Mouse (Mus musculus): ENCODE results near the gene Glt1d1. TPM values are rescaled to one million over a fixed set of nuclear protein-coding genes. Genes with fewer than 3 reads are reported as not detected.

The Glt1d1 gene
- polyA plus RNA-seq, 1 experiment: 20.5 TPM

GRCm38 (mm10) chr5:127609191-127609714 lies 22.8 kb upstream of the Glt1d1 start:
- Histone ChIP-seq H3K4me1 (ENCODE audit: control insufficient read depth, insufficient read depth, low read length) (peaks cover 18% of the 10 kb centered on the region), H3K27ac (ENCODE audit: insufficient read depth, low read length) (peak overlapping the region; percentile 74; the same call in 1 of the 2 replicates), H3K4me3 (ENCODE audit: insufficient read depth, low read length) (no peak overlapping the region)
- TF ChIP-seq CTCF (IDR thresholded peaks at IDR 0.05; ENCODE audit: extremely low read depth, insufficient read depth, low read length): no peak

- no peak overlapping the region for H3K4me3 ChIP-seq (ENCODE audit: insufficient read depth, low read length)
- TF ChIP-seq CTCF (IDR thresholded peaks at IDR 0.05; ENCODE audit: extremely low read depth, insufficient read depth, low read length): no peak
- TF ChIP-seq POLR2A (IDR thresholded peaks at IDR 0.05; ENCODE audit: extremely low read depth, insufficient read depth, low read length): no peak
- peak overlapping the region; percentile 96 for H3K27ac ChIP-seq (ENCODE audit: insufficient read depth, low read length)
- H3K4me1 ChIP-seq (ENCODE audit: control insufficient read depth, insufficient read depth, low read length): peaks cover 23% of the 10 kb centered on the region
These were observed 21.1 kb upstream of the Glt1d1 start for GRCm38 (mm10) chr5:127610787-127611509.

GRCm38 (mm10) chr5:127611881-127612280 lies 20.2 kb upstream of the Glt1d1 start:
- Histone ChIP-seq H3K4me1 (ENCODE audit: control insufficient read depth, insufficient read depth, low read length) (peaks cover 25% of the 10 kb centered on the region), H3K27ac (ENCODE audit: insufficient read depth, low read length) (peak overlapping the region; percentile 83), H3K4me3 (ENCODE audit: insufficient read depth, low read length) (no peak overlapping the region)
- TF ChIP-seq POLR2A (IDR thresholded peaks at IDR 0.05; ENCODE audit: extremely low read depth, insufficient read depth, low read length) (no peak), CTCF (IDR thresholded peaks at IDR 0.05; ENCODE audit: extremely low read depth, insufficient read depth, low read length) (no peak)

- TF ChIP-seq POLR2A (IDR thresholded peaks at IDR 0.05; ENCODE audit: extremely low read depth, insufficient read depth, low read length) (no peak), CTCF (IDR thresholded peaks at IDR 0.05; ENCODE audit: extremely low read depth, insufficient read depth, low read length) (no peak)
- H3K4me3 ChIP-seq (ENCODE audit: insufficient read depth, low read length): no peak overlapping the region
- peaks cover 25% of the 10 kb centered on the region for H3K4me1 ChIP-seq (ENCODE audit: control insufficient read depth, insufficient read depth, low read length)
- H3K27ac ChIP-seq (ENCODE audit: insufficient read depth, low read length): peak overlapping the region; percentile 70; the same call in 1 of the 2 replicates
These were observed 19.7 kb upstream of the Glt1d1 start for GRCm38 (mm10) chr5:127612397-127612796.

GRCm38 (mm10) chr5:127615459-127615858 lies 16.6 kb upstream of the Glt1d1 start:
- H3K27ac ChIP-seq (ENCODE audit: insufficient read depth, low read length): peak overlapping the region; percentile 69
- TF ChIP-seq CTCF (IDR thresholded peaks at IDR 0.05; ENCODE audit: extremely low read depth, insufficient read depth, low read length) (no peak), POLR2A (IDR thresholded peaks at IDR 0.05; ENCODE audit: extremely low read depth, insufficient read depth, low read length) (no peak)
- peaks cover 21% of the 10 kb centered on the region for H3K4me1 ChIP-seq (ENCODE audit: control insufficient read depth, insufficient read depth, low read length)

GRCm38 (mm10) chr5:127616151-127616550 lies 15.9 kb upstream of the Glt1d1 start:
- Histone ChIP-seq H3K4me3 (ENCODE audit: insufficient read depth, low read length) (peak overlapping the region; percentile 76), H3K27ac (ENCODE audit: insufficient read depth, low read length) (peak overlapping the region; percentile 69), H3K4me1 (ENCODE audit: control insufficient read depth, insufficient read depth, low read length) (peaks cover 17% of the 10 kb centered on the region)
- TF ChIP-seq POLR2A (IDR thresholded peaks at IDR 0.05; ENCODE audit: extremely low read depth, insufficient read depth, low read length): no peak
- no peak for TF ChIP-seq CTCF (IDR thresholded peaks at IDR 0.05; ENCODE audit: extremely low read depth, insufficient read depth, low read length)

More at GRCm38 (mm10) chr5:127615459-127615858, 16.6 kb upstream of the Glt1d1 start:
- H3K4me3 ChIP-seq (ENCODE audit: insufficient read depth, low read length): peak overlapping the region; percentile 76

GRCm38 (mm10) chr5:127616884-127617635 lies 15.0 kb upstream of the Glt1d1 start:
- H3K4me3 ChIP-seq (ENCODE audit: insufficient read depth, low read length): peak overlapping the region; percentile 76
- peak overlapping the region; percentile 98 for H3K27ac ChIP-seq (ENCODE audit: insufficient read depth, low read length)
- peaks cover 14% of the 10 kb centered on the region for H3K4me1 ChIP-seq (ENCODE audit: control insufficient read depth, insufficient read depth, low read length)
- TF ChIP-seq POLR2A (IDR thresholded peaks at IDR 0.05; ENCODE audit: extremely low read depth, insufficient read depth, low read length): peak; percentile 84
- TF ChIP-seq CTCF (IDR thresholded peaks at IDR 0.05; ENCODE audit: extremely low read depth, insufficient read depth, low read length): no peak

GRCm38 (mm10) chr5:127618834-127619233 lies 13.2 kb upstream of the Glt1d1 start:
- H3K27ac ChIP-seq (ENCODE audit: insufficient read depth, low read length): no peak overlapping the region
- H3K4me3 ChIP-seq (ENCODE audit: insufficient read depth, low read length): no peak overlapping the region
- H3K4me1 ChIP-seq (ENCODE audit: control insufficient read depth, insufficient read depth, low read length): peaks cover 7% of the 10 kb centered on the region
- TF ChIP-seq CTCF (IDR thresholded peaks at IDR 0.05; ENCODE audit: extremely low read depth, insufficient read depth, low read length) (no peak), POLR2A (IDR thresholded peaks at IDR 0.05; ENCODE audit: extremely low read depth, insufficient read depth, low read length) (no peak)

- TF ChIP-seq POLR2A (IDR thresholded peaks at IDR 0.05; ENCODE audit: extremely low read depth, insufficient read depth, low read length) (no peak), CTCF (IDR thresholded peaks at IDR 0.05; ENCODE audit: extremely low read depth, insufficient read depth, low read length) (no peak)
These were observed 11.7 kb upstream of the Glt1d1 start for GRCm38 (mm10) chr5:127620371-127620770.

More at GRCm38 (mm10) chr5:127620371-127620770, 11.7 kb upstream of the Glt1d1 start:
- Histone ChIP-seq H3K27ac (ENCODE audit: insufficient read depth, low read length) (no peak overlapping the region), H3K4me3 (ENCODE audit: insufficient read depth, low read length) (no peak overlapping the region), H3K4me1 (ENCODE audit: control insufficient read depth, insufficient read depth, low read length) (peaks cover 3% of the 10 kb centered on the region)
